Mouse (Mus musculus) G1E (cell line): ENCODE results near the gene Pik3r1.

ENCODE experiments used
- CTCF ChIP-seq: IDR thresholded peaks from 2 replicates; pipeline ENCODE4 v1.5.1; 2012; ENCODE audit warnings: low read depth, low read length, inconsistent platforms, mixed read lengths
- GATA1 ChIP-seq: IDR thresholded peaks from 2 replicates; pipeline ENCODE4 v1.6.1; 2012; ENCODE audit warnings: borderline replicate concordance, low read length, inconsistent platforms, mixed read lengths
- TAL1 ChIP-seq: conservative IDR thresholded peaks from 2 replicates; pipeline ENCODE4 v1.6.1; 2012; ENCODE audit warnings: low read depth, low read length, inconsistent platforms, mixed read lengths

DNA sequence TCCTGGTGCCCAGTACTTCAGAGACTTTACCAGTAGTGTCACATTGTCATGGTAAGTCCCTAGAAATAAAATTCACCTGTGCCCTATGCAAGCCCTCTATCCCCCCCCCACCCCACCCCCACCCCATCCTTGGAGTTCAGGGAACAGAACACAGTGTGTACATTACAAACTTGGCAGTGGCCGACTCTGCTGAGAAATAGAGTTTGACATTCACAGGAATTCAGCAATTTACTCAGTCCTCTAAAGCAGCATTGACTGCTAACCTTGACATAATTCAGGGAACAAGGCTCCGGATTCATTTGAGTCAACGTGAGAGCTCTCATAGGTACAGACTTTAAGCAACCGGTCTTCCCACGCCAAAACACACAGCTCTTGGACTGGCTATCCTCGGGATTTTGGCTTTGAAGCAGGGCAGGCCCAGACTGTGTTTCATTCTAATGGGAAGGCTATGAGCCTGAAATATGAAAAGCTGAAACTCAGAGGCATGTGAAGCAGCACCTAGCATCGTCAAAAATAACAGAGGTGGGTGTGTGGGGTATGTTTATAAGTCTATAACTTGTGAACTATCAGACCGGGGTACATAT lies 21.9 kb downstream of the Pik3r1 start:
- no peak for TF ChIP-seq TAL1
- no peak for TF ChIP-seq GATA1
- TF ChIP-seq CTCF, result no peak
